Mouse (Mus musculus) fibroblast of lung, adult 2 months (primary cell): Measurements from ENCODE around the gene Prkg1.
"Not testable (repeated sequence)": the region's sequence is repeated elsewhere in the genome, so short reads cannot be mapped to it uniquely, and the experiment has no call there.

Experiments used
- DNase-seq: peaks from one replicate; pipeline ENCODE4 v3.0.0-alpha.2; 2011; ENCODE audit warnings: low read depth

Prkg1 gene

GRCm38 (mm10) chr19:30613150-30613865 lies 1151.5 kb downstream of the Prkg1 start:
- DNase-seq, result no peak

- no peak for DNase-seq
Observed at GRCm38 (mm10) chr19:30586366-30586765, 1178.5 kb downstream of the Prkg1 start.

- no peak for DNase-seq
Observed at GRCm38 (mm10) chr19:30564516-30564915, 1200.3 kb downstream of the Prkg1 start.

- no peak for DNase-seq
Observed at GRCm38 (mm10) chr19:30563876-30564275, 1201.0 kb downstream of the Prkg1 start.

GRCm38 (mm10) chr19:30558024-30558423 lies 1206.8 kb downstream of the Prkg1 start:
- DNase-seq, result no peak

GRCm38 (mm10) chr19:30554467-30554881 lies 1210.4 kb downstream of the Prkg1 start:
- peak; percentile 44 for DNase-seq

GRCm38 (mm10) chr19:30553740-30554139 lies 1211.1 kb downstream of the Prkg1 start:
- no peak for DNase-seq

GRCm38 (mm10) chr19:30552260-30552659 lies 1212.6 kb downstream of the Prkg1 start:
- no peak for DNase-seq

- no peak for DNase-seq
Observed at GRCm38 (mm10) chr19:30549854-30550647, 1214.8 kb downstream of the Prkg1 start.

GRCm38 (mm10) chr19:30549044-30549853 lies 1215.6 kb downstream of the Prkg1 start, which contains the start of gene Dkk1:
Gene Dkk1, minus strand, starts transcription at chr19:30549665.
- DNase-seq, result no peak

- DNase-seq, result no peak
Observed at GRCm38 (mm10) chr19:30548411-30549043, 1216.3 kb downstream of the Prkg1 start.

- DNase-seq, result not testable (repeated sequence)
Observed at GRCm38 (mm10) chr19:30539365-30539941, 1225.4 kb downstream of the Prkg1 start.

GRCm38 (mm10) chr19:30516771-30517170 lies 1248.1 kb downstream of the Prkg1 start:
- DNase-seq, result no peak
